Mouse (Mus musculus) brain, embryonic 14.5 days (tissue): Measurements from ENCODE around the gene Hspa1b.

Experiments used
- CTCF ChIP-seq: fragments of 200-500 bp; IDR thresholded peaks from 2 replicates; pipeline ENCODE4 v1.5.1; 2012; ENCODE audit warnings: inconsistent platforms, mild to moderate bottlenecking, moderate library complexity, borderline replicate concordance; ENCODE audit not compliant: insufficient read depth, insufficient read length; ENCODE audit errors: extremely low read depth
- POLR2A ChIP-seq: fragments of 200-500 bp; IDR thresholded peaks from 2 replicates; pipeline ENCODE4 v1.6.1; 2012; ENCODE audit warnings: mild to moderate bottlenecking, inconsistent platforms, borderline replicate concordance; ENCODE audit not compliant: poor library complexity, insufficient read depth, insufficient read length, severe bottlenecking; ENCODE audit errors: extremely low read depth

GRCm38 (mm10) chr17:34949553-34949969 is 9.5 kb downstream of the Hspa1b start:
- TF ChIP-seq CTCF, result no peak
- 0 out of 2 replicates have a peak, but pooled peaks have one; percentile 12 for TF ChIP-seq POLR2A
